Mouse (Mus musculus): ENCODE measurements at regions not wholly inside any gene's neighbourhood (a gene's known extent, or its start where the extent isn't known, plus 50 kb on each side); places are given as distances from the start of the nearest gene placed in this dataset.

- in situ Hi-C loops (cut with MboI; ENCODE audit: low pct_ligation_motif_present, low pct_unique_long_range_greater_than_20kb, low sequenced_read_pairs) = no loop called here
Observed at GRCm38 (mm10) chr11:113122137-113122536, 340.1 kb downstream of the Sox9 start.

GRCm38 (mm10) chr11:113122964-113123363 is 340.9 kb downstream of the Sox9 start:
- no peak overlapping the region for H3K9ac ChIP-seq (ENCODE audit: insufficient read depth, low read depth)
- dilution Hi-C loops (cut with MboI; ENCODE audit: extremely low pct_ligation_motif_present, extremely low pct_unique_long_range_greater_than_20kb, low sequenced_read_pairs) (no loop called here), in situ Hi-C loops (cut with MboI; ENCODE audit: low pct_ligation_motif_present, low pct_unique_long_range_greater_than_20kb, low sequenced_read_pairs) (no loop called here)
- H3K27me3 ChIP-seq (replicated peaks) = no peaks in the 10 kb centered on the region
- no peaks in the 10 kb centered on the region for H3K79me2 ChIP-seq (replicated peaks; ENCODE audit: control insufficient read depth, extremely low read depth, insufficient read depth, poor library complexity, severe bottlenecking)
- H3K36me3 ChIP-seq (replicated peaks in 1 of 2; ENCODE audit: control insufficient read depth in 1 of 2, insufficient read depth in 1 of 2, low read length in 1 of 2) = peaks cover 0 to 37% of the 10 kb centered on the region in 2 experiments
- no peaks in the 10 kb centered on the region for H3K4me1 ChIP-seq (ENCODE audit: control insufficient read depth in 1 of 2, insufficient read depth in 2 of 2)
- no peak overlapping the region for H3K27ac ChIP-seq (ENCODE audit: insufficient read depth, low read depth)
- H3K4me3 ChIP-seq (replicated peaks in 1 of 3; ENCODE audit: low read depth in 2 of 3, low read length in 2 of 3, poor library complexity in 1 of 3) = no peak overlapping the region
- TF ChIP-seq MAZ (IDR thresholded peaks at IDR 0.05; ENCODE audit: low read depth, low read length) (no peak), MXI1 (IDR thresholded peaks at IDR 0.05; ENCODE audit: low read depth, low read length) (no peak), MAX (IDR thresholded peaks at IDR 0.05; ENCODE audit: low read length) (no peak), RCOR1 (conservative IDR thresholded peaks at IDR 0.05; ENCODE audit: low read depth, low read length) (no peak), USF2 (conservative IDR thresholded peaks at IDR 0.05; ENCODE audit: low read depth, low read length) (no peak)
- no peak for DNase-seq (ENCODE audit: extremely low read depth)
- H3K9me3 ChIP-seq (replicated peaks; ENCODE audit: low read length) = no peaks in the 10 kb centered on the region
- H3K4me2 ChIP-seq (ENCODE audit: insufficient read depth, low read depth, poor library complexity, severe bottlenecking) = no peak overlapping the region

More at GRCm38 (mm10) chr11:113122137-113122536, 340.1 kb downstream of the Sox9 start:
- Histone ChIP-seq H3K9ac (ENCODE audit: insufficient read depth, low read depth) (no peak overlapping the region), H3K27me3 (replicated peaks) (no peaks in the 10 kb centered on the region), H3K9me3 (replicated peaks; ENCODE audit: low read length) (no peaks in the 10 kb centered on the region), H3K36me3 (replicated peaks in 1 of 2; ENCODE audit: control insufficient read depth in 1 of 2, insufficient read depth in 1 of 2, low read length in 1 of 2) (peaks cover 0 to 32% of the 10 kb centered on the region in 2 experiments), H3K4me3 (replicated peaks in 1 of 3; ENCODE audit: low read depth in 2 of 3, low read length in 2 of 3, poor library complexity in 1 of 3) (no peak overlapping the region), H3K4me1 (ENCODE audit: control insufficient read depth in 1 of 2, insufficient read depth in 2 of 2) (peaks cover 0 to 4% of the 10 kb centered on the region in 2 experiments; a peak in 1 of 4 replicates), H3K4me2 (ENCODE audit: insufficient read depth, low read depth, poor library complexity, severe bottlenecking) (no peak overlapping the region), H3K27ac (ENCODE audit: insufficient read depth, low read depth) (no peak overlapping the region), H3K79me2 (replicated peaks; ENCODE audit: control insufficient read depth, extremely low read depth, insufficient read depth, poor library complexity, severe bottlenecking) (no peaks in the 10 kb centered on the region)
- TF ChIP-seq USF1 (IDR thresholded peaks at IDR 0.05; ENCODE audit: low read depth, low read length) (no peak), POLR2A (IDR thresholded peaks at IDR 0.05; ENCODE audit: low read depth, low read length) (no peak), MAZ (IDR thresholded peaks at IDR 0.05; ENCODE audit: low read depth, low read length) (no peak), E2F4 (IDR thresholded peaks at IDR 0.05; ENCODE audit: insufficient replicate concordance, low read depth, low read length) (no peak), MYC (IDR thresholded peaks at IDR 0.05; ENCODE audit: low read depth, low read length) (no peak)
- dilution Hi-C loops (cut with MboI; ENCODE audit: extremely low pct_ligation_motif_present, extremely low pct_unique_long_range_greater_than_20kb, low sequenced_read_pairs) = no loop called here
- DNase-seq (ENCODE audit: extremely low read depth) = no peak

DNA sequence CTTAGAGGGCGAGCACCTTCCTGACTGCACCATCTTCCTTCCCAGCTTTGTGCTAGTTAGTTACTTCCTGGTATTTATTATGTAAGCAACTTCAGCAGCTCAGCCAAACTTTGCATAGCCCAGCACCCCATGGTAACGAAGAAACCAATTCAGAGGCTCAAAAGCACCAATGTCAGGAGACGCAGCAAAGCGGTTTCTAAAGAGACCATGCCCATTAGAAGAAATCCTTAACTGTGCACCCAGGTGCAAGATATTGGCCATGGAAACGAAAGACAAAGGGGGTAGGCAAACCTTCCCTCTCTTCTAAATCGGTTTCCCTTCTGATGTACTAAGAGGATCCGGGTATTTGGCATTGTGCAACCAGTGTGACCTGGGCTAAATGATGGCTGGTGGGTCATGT is 343.8 kb downstream of the Sox9 start:
- TF ChIP-seq ZMIZ1 (IDR thresholded peaks at IDR 0.05; ENCODE audit: low read depth, low read length) (no peak), SMC3 (IDR thresholded peaks at IDR 0.05; ENCODE audit: low read depth, low read length) (no peak), MAFK (IDR thresholded peaks at IDR 0.05; ENCODE audit: insufficient replicate concordance, low read length) (no peak), POLR2AphosphoS2 (IDR thresholded peaks at IDR 0.05; ENCODE audit: low read depth, low read length) (no peak), ZNF384 (IDR thresholded peaks at IDR 0.05; ENCODE audit: low read depth, low read length) (no peak), JUND (conservative IDR thresholded peaks at IDR 0.05; ENCODE audit: low read depth, low read length) (no peak), MAX (IDR thresholded peaks at IDR 0.05; ENCODE audit: low read length) (no peak), ELF1 (IDR thresholded peaks at IDR 0.05; ENCODE audit: low read depth, low read length) (no peak), HCFC1 (IDR thresholded peaks at IDR 0.05; ENCODE audit: low read depth, low read length) (no peak), TBP (conservative IDR thresholded peaks at IDR 0.05; ENCODE audit: low read depth, low read length) (no peak), MXI1 (IDR thresholded peaks at IDR 0.05; ENCODE audit: low read depth, low read length) (no peak)
- Histone ChIP-seq H3K9ac (ENCODE audit: insufficient read depth, low read depth) (no peak overlapping the region), H3K4me2 (ENCODE audit: insufficient read depth, low read depth, poor library complexity, severe bottlenecking) (no peak overlapping the region), H3K27ac (ENCODE audit: insufficient read depth, low read depth) (no peak overlapping the region), H3K36me3 (replicated peaks in 1 of 2; ENCODE audit: control insufficient read depth in 1 of 2, insufficient read depth in 1 of 2, low read length in 1 of 2) (peaks cover 0 to 59% of the 10 kb centered on the region in 2 experiments), H3K27me3 (replicated peaks) (no peaks in the 10 kb centered on the region), H3K79me2 (replicated peaks; ENCODE audit: control insufficient read depth, extremely low read depth, insufficient read depth, poor library complexity, severe bottlenecking) (no peaks in the 10 kb centered on the region), H3K4me1 (ENCODE audit: control insufficient read depth in 1 of 2, insufficient read depth in 2 of 2) (no peaks in the 10 kb centered on the region), H3K9me3 (replicated peaks; ENCODE audit: low read length) (no peaks in the 10 kb centered on the region), H3K4me3 (replicated peaks in 1 of 3; ENCODE audit: low read depth in 2 of 3, low read length in 2 of 3, poor library complexity in 1 of 3) (no peak overlapping the region)
- in situ Hi-C loops (cut with MboI; ENCODE audit: low pct_ligation_motif_present, low pct_unique_long_range_greater_than_20kb, low sequenced_read_pairs) (no loop called here), dilution Hi-C loops (cut with MboI; ENCODE audit: extremely low pct_ligation_motif_present, extremely low pct_unique_long_range_greater_than_20kb, low sequenced_read_pairs) (no loop called here)
- DNase-seq (ENCODE audit: extremely low read depth) = no peak
